Mouse (Mus musculus): ENCODE measurements around the gene Utrn. TPM values are rescaled to one million over a fixed set of nuclear protein-coding genes. Genes with fewer than 3 reads are reported as not detected.

Utrn gene
- polyA plus RNA-seq, 1 experiment from 2014 or later: 66.8 TPM

DNA sequence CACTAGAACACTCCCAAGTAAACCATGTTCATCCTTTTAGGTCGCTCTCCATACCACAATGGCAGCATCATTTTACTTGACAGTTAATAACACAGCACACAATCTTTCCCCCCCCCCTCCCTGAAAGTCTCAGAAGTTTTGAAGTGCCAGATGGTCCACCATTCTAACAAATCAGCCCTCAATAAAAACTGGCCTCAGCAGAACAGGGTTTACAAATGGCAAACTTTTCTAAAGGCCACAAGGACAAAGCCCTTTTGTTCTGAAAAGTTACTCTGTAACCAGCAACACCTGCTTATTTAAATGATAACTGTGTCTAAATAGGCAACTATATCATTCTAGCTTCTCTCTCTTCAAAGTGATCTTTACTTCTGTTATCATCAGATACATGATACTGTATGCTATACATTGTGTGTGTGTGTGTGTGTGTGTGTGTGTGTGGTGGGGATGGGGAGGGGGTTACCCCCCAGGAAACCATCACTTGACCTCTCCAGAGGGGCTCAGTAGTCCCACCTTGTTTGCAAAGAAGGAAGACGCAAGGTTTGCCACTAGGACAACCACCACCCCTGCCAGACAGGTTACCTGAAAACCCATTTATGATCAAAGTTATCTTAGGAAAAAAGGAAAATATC lies 315.0 kb downstream of the Utrn start:
- no peaks in the 10 kb centered on the region for H3K9me3 ChIP-seq (replicated peaks)
- 84% methylated on average over 2 of the region's 2 CpGs for WGBS
- no peaks in the 10 kb centered on the region for H3K36me3 ChIP-seq
- H3K4me1 ChIP-seq (replicated peaks): peaks cover 17% of the 10 kb centered on the region
- no peak overlapping the region for H3K4me3 ChIP-seq
- no peak for ATAC-seq (ENCODE audit: insufficient number of reproducible peaks, low FRiP score)
- H3K9ac ChIP-seq: no peak overlapping the region
- no peak overlapping the region for H3K4me2 ChIP-seq
- no peak overlapping the region for H3K27ac ChIP-seq (ENCODE audit: poor library complexity, severe bottlenecking)
- no peaks in the 10 kb centered on the region for H3K27me3 ChIP-seq (replicated peaks)

DNA sequence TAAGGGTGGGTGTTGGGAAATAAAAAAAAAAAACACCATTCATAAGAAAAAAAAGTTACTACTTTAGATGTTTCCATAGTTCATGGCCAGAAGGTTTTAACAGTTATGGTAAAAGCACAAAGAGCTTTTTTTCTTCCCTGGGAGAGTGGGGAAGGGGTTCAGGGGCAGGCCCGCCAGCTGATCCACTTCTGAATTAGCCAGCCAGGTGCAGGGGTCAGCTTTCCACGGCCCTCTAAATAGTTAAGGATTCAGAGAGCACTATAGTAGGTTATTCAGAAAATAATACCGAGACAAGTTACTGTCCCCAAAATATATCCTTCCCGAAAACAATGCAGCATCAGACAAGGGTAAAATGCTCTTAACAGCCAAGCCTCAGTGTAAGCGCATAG lies 316.3 kb downstream of the Utrn start:
- Histone ChIP-seq H3K36me3 (no peaks in the 10 kb centered on the region), H3K4me1 (replicated peaks) (peaks cover 28% of the 10 kb centered on the region), H3K9me3 (replicated peaks) (no peaks in the 10 kb centered on the region), H3K27me3 (replicated peaks) (no peaks in the 10 kb centered on the region), H3K9ac (no peak overlapping the region), H3K4me3 (no peak overlapping the region), H3K27ac (ENCODE audit: poor library complexity, severe bottlenecking) (no peak overlapping the region), H3K4me2 (no peak overlapping the region)
- WGBS: 79% methylated on average over 5 of the region's 5 CpGs
- no peak for ATAC-seq (ENCODE audit: insufficient number of reproducible peaks, low FRiP score)

DNA sequence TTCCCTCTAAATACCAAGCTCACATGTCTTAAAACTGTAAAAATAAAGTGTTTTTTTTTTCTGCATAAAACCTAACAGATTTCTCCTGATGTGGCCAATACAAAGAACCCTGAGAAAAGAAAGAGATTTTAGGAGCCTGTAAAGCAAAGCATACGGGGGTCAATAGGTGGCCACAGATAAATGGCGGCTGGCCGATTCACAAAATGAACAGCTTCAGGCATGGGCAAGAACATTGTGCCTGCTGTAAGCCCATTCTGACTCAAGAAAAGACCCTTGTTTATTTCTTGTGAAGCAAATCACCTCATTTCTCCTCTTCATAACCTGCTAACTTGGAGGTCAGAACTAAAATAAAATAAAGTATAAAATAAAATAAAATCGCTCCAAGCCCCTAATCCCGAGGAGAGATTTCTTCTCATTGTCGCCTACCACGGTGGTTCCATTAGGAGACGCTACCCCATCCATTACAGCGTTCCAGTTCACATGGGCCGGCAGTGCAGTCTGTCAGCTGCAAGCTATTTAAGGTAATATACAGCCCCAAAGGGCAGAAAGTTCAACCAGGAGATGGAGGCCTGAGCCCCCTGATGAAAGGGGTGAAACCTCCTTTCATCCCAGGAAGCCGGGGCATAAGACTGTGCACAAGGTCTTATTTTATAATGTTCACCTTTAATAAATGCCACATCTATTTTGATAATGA lies 316.8 kb downstream of the Utrn start:
- H3K27ac ChIP-seq (ENCODE audit: poor library complexity, severe bottlenecking): no peak overlapping the region
- ATAC-seq (ENCODE audit: insufficient number of reproducible peaks, low FRiP score): no peak
- no peaks in the 10 kb centered on the region for H3K27me3 ChIP-seq (replicated peaks)
- no peak overlapping the region for H3K4me2 ChIP-seq
- peaks cover 30% of the 10 kb centered on the region for H3K4me1 ChIP-seq (replicated peaks)
- no peak overlapping the region for H3K4me3 ChIP-seq
- no peaks in the 10 kb centered on the region for H3K36me3 ChIP-seq
- 73% methylated on average over 11 of the region's 11 CpGs for WGBS
- H3K9me3 ChIP-seq (replicated peaks): no peaks in the 10 kb centered on the region
- H3K9ac ChIP-seq: no peak overlapping the region

DNA sequence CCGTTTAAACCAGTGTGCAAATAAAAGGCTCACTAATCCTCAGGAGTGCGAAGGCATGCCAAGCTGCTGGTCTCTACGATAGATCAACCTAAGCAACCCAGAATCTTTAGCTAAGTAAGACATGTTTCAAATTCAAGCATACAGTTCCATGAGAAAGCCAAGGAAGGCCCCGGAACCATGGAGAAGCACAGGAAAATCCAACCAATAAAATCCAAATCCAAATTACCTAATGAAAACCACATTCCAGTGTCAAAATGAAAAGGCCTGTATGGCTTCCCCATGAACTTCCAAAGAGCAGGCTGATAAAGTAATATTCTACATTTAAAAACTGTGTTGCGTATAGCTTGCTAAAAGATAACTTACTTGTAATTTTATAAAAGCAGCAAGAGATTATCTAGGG lies 317.4 kb downstream of the Utrn start:
- H3K4me3 ChIP-seq: no peak overlapping the region
- H3K4me2 ChIP-seq: no peak overlapping the region
- no peak overlapping the region for H3K27ac ChIP-seq (ENCODE audit: poor library complexity, severe bottlenecking)
- 77% methylated on average over 5 of the region's 5 CpGs for WGBS
- H3K4me1 ChIP-seq (replicated peaks): peaks cover 33% of the 10 kb centered on the region
- H3K9ac ChIP-seq: no peak overlapping the region
- no peak for ATAC-seq (ENCODE audit: insufficient number of reproducible peaks, low FRiP score)
- H3K36me3 ChIP-seq: no peaks in the 10 kb centered on the region
- H3K9me3 ChIP-seq (replicated peaks): no peaks in the 10 kb centered on the region
- H3K27me3 ChIP-seq (replicated peaks): no peaks in the 10 kb centered on the region

DNA sequence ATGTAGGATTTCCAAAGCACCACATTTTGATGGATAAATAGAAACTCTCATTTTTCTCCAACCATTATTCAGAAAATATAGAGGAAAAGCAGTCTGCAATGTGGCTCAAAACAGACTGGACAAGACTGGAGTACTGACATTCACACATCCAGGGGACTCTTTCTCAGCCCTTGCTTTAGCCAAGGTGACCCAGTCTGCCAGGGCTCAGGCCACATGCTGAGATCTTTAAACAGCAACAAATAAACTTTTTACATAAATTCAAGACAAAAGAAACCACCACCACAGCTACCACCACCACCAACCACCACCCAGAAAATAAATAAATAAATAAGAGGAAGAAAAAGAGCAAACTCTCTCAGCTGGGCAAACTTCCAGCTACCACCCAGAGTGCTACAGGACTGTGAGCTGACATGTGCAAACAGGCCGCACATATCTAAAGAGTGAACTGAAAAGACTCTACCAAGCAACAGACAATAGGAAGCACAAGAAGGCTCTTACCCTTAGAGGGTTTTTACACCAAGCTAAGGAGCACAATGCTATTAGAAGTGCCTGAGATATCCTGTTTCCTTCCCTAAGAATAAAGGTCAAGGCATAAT lies 319.1 kb downstream of the Utrn start:
- Histone ChIP-seq H3K9me3 (replicated peaks) (no peaks in the 10 kb centered on the region), H3K4me1 (replicated peaks) (peaks cover 33% of the 10 kb centered on the region), H3K4me3 (no peak overlapping the region), H3K4me2 (no peak overlapping the region), H3K27me3 (replicated peaks) (no peaks in the 10 kb centered on the region), H3K9ac (no peak overlapping the region), H3K36me3 (no peaks in the 10 kb centered on the region), H3K27ac (ENCODE audit: poor library complexity, severe bottlenecking) (no peak overlapping the region)
- WGBS: 30% methylated on average over 1 of the region's 1 CpGs
- peak; percentile 57; the same call in 1 of the 2 replicates for ATAC-seq (ENCODE audit: insufficient number of reproducible peaks, low FRiP score)

DNA sequence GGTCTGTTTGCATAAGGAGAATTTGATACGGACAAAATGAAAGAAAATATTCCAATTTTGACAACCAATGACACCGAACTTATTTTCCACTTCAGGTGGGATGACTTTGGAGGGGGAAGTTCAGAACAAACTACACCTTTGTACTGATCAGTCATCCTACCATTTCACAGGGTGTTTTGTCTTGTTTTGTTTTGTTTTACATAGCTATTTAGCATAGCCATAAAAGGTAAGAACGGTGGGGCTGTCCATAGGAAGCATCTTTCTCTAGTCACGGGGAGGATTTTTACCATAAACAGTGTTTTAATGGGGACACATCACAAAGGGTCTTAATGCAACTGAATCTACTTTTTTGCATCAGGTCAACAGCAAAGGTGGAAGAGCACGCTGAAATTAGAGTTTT lies 319.9 kb downstream of the Utrn start:
- no peak overlapping the region for H3K4me3 ChIP-seq
- peaks cover 33% of the 10 kb centered on the region for H3K4me1 ChIP-seq (replicated peaks)
- no peak overlapping the region for H3K27ac ChIP-seq (ENCODE audit: poor library complexity, severe bottlenecking)
- peak overlapping the region; percentile 80; the same call in 1 of the 2 replicates for H3K4me2 ChIP-seq
- H3K36me3 ChIP-seq: no peaks in the 10 kb centered on the region
- no peak for ATAC-seq (ENCODE audit: insufficient number of reproducible peaks, low FRiP score)
- H3K9ac ChIP-seq: no peak overlapping the region
- H3K9me3 ChIP-seq (replicated peaks): no peaks in the 10 kb centered on the region
- no peaks in the 10 kb centered on the region for H3K27me3 ChIP-seq (replicated peaks)
- WGBS: 34% methylated on average over 5 of the region's 5 CpGs

DNA sequence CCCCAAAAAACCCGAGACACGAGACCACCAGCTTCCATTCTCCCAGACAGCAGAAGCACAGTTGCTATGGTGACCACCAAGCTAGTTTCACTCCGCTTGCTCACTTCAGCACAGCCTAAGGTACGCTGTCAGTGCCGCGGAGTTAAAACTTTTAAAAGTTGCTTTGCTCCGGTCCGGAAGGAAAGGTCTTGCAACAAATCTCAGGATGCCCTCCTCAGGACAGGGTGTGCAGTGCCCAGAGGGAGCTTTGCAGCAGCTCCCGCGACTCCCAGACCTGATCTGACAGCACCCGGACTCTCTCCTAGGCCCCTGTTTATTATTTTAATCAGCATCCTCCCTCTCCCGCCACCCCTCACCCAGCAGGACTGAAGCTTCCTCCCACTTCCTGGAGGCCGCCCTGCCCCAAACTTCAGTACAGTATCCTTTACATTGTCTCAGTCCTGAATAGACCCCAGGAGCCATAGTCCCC lies 320.5 kb downstream of the Utrn start:
- peak overlapping the region; percentile 70 for H3K9ac ChIP-seq
- H3K36me3 ChIP-seq: no peaks in the 10 kb centered on the region
- H3K9me3 ChIP-seq (replicated peaks): no peaks in the 10 kb centered on the region
- no peak overlapping the region for H3K27ac ChIP-seq (ENCODE audit: poor library complexity, severe bottlenecking)
- H3K4me3 ChIP-seq: peak overlapping the region; percentile 47
- ATAC-seq (ENCODE audit: insufficient number of reproducible peaks, low FRiP score): peak; percentile 57
- H3K27me3 ChIP-seq (replicated peaks): no peaks in the 10 kb centered on the region
- WGBS: 2% methylated on average over 13 of the region's 13 CpGs
- H3K4me2 ChIP-seq: peak overlapping the region; percentile 80
- peaks cover 33% of the 10 kb centered on the region for H3K4me1 ChIP-seq (replicated peaks)

DNA sequence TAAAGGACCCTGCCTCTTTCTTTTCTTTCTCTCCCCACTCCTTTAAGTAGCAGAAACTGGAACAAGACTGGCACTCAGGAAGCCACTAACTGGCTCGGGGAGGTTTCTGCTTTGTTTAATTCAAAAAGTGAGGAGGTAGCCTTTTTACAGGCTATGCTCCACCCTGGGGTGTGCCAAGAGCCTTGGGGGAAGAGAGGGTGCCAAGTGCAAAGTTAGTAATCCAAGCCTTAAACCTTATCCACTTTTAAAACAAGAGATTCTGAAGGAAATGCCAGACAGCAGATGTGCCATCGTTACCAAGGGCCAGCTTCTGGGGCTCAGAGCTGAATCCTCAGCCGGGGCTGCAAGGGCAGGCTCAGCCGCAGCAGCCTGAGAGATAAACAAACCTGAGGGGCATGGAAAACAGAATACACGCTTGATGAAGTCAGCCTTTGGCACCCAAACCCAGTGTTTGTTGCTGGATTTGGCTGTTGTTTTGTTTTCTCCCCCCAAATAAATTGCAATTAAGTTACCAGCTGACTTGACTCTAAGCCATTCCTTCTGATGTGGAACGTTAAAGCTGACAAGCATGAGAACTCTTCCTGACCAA lies 322.0 kb downstream of the Utrn start:
- H3K9ac ChIP-seq: no peak overlapping the region

DNA sequence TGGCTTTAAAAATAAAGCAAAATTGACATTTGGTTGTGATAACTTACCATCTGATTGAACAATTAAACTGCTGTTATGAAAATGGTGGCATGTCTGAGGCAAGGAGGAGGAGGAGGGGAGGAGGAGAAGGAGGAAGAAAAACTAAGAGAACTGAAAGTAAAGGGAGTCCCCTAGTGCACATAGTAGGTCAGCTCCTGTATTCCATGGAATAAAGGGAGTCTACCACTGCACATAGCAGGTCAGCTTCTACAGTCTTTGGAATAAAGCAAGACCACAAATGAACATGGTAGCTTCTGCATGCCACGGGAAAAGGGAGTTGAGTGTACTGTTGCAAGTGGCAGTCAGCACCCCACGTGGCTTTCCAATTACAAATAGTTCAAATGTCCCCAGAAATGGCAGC lies 323.7 kb downstream of the Utrn start:
- no peak overlapping the region for H3K9ac ChIP-seq
- peaks cover 23% of the 10 kb centered on the region for H3K4me1 ChIP-seq (replicated peaks)
- ATAC-seq (ENCODE audit: insufficient number of reproducible peaks, low FRiP score): no peak
- H3K4me2 ChIP-seq: no peak overlapping the region
- no peaks in the 10 kb centered on the region for H3K36me3 ChIP-seq
- WGBS: 82% methylated on average over 2 of the region's 2 CpGs
- no peak overlapping the region for H3K4me3 ChIP-seq
- H3K27me3 ChIP-seq (replicated peaks): no peaks in the 10 kb centered on the region
- no peak overlapping the region for H3K27ac ChIP-seq (ENCODE audit: poor library complexity, severe bottlenecking)
- H3K9me3 ChIP-seq (replicated peaks): no peaks in the 10 kb centered on the region

More for the DNA sequence above, 322.0 kb downstream of the Utrn start:
- Histone ChIP-seq H3K27me3 (replicated peaks) (no peaks in the 10 kb centered on the region), H3K9me3 (replicated peaks) (no peaks in the 10 kb centered on the region), H3K27ac (ENCODE audit: poor library complexity, severe bottlenecking) (no peak overlapping the region), H3K4me3 (no peak overlapping the region), H3K4me2 (peak overlapping the region; percentile 12; the same call in 1 of the 2 replicates), H3K4me1 (replicated peaks) (peaks cover 25% of the 10 kb centered on the region), H3K36me3 (no peaks in the 10 kb centered on the region)
- no peak for ATAC-seq (ENCODE audit: insufficient number of reproducible peaks, low FRiP score)
- 39% methylated on average over 6 of the region's 6 CpGs for WGBS

DNA sequence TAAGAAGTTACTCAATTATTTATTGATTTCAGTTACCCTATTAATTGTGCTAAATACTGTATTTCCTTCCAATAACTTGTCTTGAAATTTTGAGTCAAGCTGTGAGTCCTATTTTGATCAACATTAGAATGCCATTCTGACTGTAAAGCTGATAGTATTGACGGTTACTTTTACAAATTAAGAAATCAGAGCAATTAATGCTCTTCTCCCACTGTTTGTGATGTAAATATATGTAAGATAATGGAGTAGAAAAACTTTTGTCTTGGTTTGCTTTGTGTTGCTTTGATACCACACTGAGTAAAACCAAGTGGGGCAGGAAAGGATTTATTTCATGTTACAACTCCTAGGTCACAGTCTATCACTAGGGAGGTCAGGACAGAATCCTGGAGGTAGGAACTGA lies 327.4 kb downstream of the Utrn start:
- no peak for ATAC-seq (ENCODE audit: insufficient number of reproducible peaks, low FRiP score)
- no peak overlapping the region for H3K9ac ChIP-seq

DNA sequence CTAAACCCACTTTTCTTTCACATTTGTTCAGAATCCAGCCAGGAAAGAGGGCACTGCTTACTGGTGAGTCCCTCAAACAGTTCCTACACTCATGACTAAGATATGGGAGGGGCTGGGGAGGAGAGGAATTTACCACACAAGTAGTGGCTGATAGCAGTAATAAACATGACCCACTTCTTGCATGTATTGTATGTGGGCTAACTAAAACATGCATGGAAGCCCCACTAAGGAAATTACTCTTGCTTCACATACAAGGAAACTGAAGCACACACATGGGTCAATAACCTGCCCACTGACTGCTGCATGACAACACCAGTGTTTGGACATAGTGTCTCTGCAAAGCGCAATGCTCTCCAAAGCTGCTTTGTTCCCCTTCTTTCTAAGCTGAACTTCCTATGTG lies 333.9 kb downstream of the Utrn start:
- Histone ChIP-seq H3K4me3 (no peak overlapping the region), H3K9me3 (replicated peaks) (no peaks in the 10 kb centered on the region), H3K4me1 (replicated peaks) (no peaks in the 10 kb centered on the region), H3K27ac (ENCODE audit: poor library complexity, severe bottlenecking) (no peak overlapping the region), H3K4me2 (no peak overlapping the region), H3K9ac (no peak overlapping the region), H3K36me3 (no peaks in the 10 kb centered on the region; the same call in 1 of the 2 replicates), H3K27me3 (replicated peaks) (no peaks in the 10 kb centered on the region)
- WGBS: 92% methylated on average over 1 of the region's 1 CpGs
- no peak for ATAC-seq (ENCODE audit: insufficient number of reproducible peaks, low FRiP score)

More for the DNA sequence above, 327.4 kb downstream of the Utrn start:
- no peaks in the 10 kb centered on the region for H3K9me3 ChIP-seq (replicated peaks)
- H3K4me2 ChIP-seq: no peak overlapping the region
- no peaks in the 10 kb centered on the region; the same call in 1 of the 2 replicates for H3K36me3 ChIP-seq
- no peak overlapping the region for H3K4me3 ChIP-seq
- H3K27ac ChIP-seq (ENCODE audit: poor library complexity, severe bottlenecking): no peak overlapping the region
- H3K27me3 ChIP-seq (replicated peaks): no peaks in the 10 kb centered on the region
- WGBS: 90% methylated on average over 1 of the region's 1 CpGs
- no peaks in the 10 kb centered on the region for H3K4me1 ChIP-seq (replicated peaks)
